Mouse (Mus musculus) ovary, adult 2 months (tissue): Measurements from ENCODE around the gene Ttc39a. TPM values are rescaled to one million over a fixed set of nuclear protein-coding genes. Genes with fewer than 3 reads are reported as not detected.

Source experiments
- polyA plus RNA-seq: library from polyadenylated mRNA; depleted of rRNA; stranded (reverse); fragments of >200 nt; gene quantifications from 2 replicates; pipeline ENCODE4 v1.2.3, GENCODE M21; 2012; rRNA removed

Gene Ttc39a
- 14.3 and 18.4 TPM in 2 replicates for polyA plus RNA-seq

GRCm38 (mm10) chr4:109406486-109407175, at the start of gene Ttc39a:
Ttc39a (plus strand) TSS chr4:109406623.

GRCm38 (mm10) chr4:109484621-109485020, 78.2 kb downstream of the Ttc39a start, which contains the start of gene Rnf11:
Rnf11 (minus strand) TSS chr4:109484728.

Other genes with a start within 250 kb of the Ttc39a start
- gene Osbpl9, start 204.4 kb upstream of the Ttc39a start, polyA plus RNA-seq = 59.6 and 115 TPM in 2 replicates
- gene Calr4, start 172.1 kb upstream of the Ttc39a start, polyA plus RNA-seq = 0.24 and 0.31 TPM in 2 replicates
- gene Eps15, start 126.4 kb upstream of the Ttc39a start, polyA plus RNA-seq = 4.6 and 5.9 TPM in 2 replicates
- 56.1 and 99.4 TPM in 2 replicates for gene Rnf11, start 78.1 kb downstream of the Ttc39a start, polyA plus RNA-seq
- gene 4930522H14Rik, start 124.7 kb downstream of the Ttc39a start, polyA plus RNA-seq = not detected in 2 replicates